Mouse (Mus musculus) c-Kit-positive CD71-positive TER-119-positive erythroid progenitor cells, embryonic 14.5 days (primary cell): ENCODE data around the gene Uchl5.

Experiments
- DNase-seq: peaks from one replicate; pipeline ENCODE4 v3.0.0-alpha.2; 2013; ENCODE audit warnings: low spot score

Uchl5 gene

GRCm38 (mm10) chr1:143803537-143803936 is 26.5 kb downstream of the Uchl5 start:
- DNase-seq = peak; percentile 59

DNA sequence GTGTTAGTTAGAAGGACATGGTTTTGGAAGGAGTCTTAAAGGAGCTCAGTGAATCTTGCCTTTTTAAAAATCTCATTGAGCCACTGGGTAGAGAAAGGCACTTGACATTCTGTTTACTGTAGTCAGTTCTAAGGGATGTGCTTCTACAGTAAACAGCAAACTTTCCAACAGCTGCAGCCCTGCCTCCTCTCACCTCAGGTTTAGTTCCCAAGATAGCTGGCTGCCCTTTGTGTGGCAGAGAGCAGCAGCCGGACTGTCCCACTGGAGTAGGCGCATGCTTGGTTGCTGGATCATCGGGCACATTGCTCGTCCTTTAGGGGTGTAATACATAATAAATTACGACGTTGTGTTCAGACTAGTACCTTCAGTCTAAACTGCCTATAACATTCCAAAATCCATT is 32.0 kb downstream of the Uchl5 start:
- no peak for DNase-seq

DNA sequence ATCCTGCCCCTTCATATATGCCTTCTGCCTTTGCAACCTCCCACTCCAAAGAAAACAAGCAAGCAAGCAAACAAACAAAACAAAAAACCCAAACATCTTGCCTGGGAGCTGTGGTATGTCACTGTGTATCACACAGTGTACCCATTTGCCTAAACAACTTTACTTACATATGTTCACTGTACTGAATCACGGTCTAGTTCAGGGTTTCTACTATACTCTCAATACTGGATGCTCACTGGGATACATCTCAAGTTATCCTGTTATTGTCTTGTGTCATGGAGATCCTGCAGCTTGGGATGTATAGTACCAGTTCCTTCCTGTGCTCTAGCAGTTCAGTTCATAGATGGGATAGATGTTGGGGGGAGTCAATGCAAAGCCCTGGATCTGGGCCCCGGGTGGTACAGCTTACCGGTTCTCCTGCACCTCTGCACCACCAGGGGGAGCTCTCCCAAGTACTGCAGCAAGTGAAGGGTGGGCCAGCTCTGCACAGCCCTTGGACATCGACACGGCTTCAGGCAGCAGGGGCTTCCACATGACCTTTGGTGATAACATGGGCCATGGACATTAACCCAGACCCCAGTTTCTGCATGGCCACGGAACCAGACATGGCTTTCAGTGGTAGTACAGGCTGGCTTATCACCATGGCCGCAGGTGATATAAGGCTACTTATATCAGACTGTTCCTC is 36.7 kb downstream of the Uchl5 start:
- peak; percentile 57 for DNase-seq

DNA sequence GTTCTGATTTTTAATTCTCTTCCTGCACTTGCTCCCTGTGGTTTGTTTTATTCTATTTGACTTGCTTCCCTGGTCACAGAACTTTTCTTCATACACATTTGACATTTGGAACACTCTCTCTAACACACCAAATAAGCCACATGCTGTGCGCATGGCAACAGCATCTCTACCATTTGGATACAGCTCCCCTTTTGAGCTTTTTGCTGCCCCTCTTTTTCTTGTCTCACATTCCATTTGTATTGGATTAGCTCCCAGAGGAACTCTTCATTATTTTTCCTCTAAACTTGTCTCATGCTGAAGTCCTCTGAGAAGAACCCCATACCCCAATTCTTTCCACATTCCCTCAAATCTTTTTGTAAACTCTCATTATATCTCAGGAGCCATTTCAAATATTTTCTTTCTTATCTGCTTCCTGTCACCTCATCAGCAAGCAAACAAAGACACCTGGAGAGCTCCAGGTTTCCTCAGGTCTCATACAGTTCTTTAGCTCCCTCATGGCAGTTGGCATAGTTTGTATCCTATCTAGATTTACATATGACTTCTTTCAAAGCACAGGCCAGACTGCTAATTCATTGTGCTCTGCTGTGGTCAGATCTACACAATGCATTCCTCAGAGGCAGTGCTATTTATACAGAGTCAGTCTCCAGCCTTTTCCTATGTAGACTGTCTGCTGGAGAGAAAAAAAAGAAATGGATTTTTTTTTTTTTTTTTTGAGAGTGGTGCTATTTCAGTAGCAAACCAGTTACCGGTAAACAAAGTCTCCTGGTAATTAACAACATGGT is 43.2 kb downstream of the Uchl5 start:
- no peak for DNase-seq

GRCm38 (mm10) chr1:143822677-143823076 is 45.6 kb downstream of the Uchl5 start:
- no peak for DNase-seq

DNA sequence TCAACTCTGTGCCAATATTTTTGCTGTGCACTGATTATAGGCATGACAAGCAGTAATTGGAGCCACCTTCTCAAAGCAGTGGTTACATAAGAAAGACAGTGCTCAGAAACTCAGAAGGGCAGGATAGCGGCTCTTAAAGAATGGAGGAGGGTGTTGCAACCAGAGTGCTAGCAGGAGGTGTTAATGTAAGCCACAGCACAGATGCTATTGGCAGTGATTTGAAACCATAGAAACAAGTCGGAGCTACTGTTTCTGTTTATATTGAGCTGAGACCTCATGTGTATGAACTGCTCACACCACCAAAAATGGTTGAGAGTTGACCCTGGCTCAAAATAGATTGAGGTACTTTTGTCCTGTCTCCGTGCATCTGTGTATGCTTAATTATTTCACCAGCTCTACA is 53.6 kb downstream of the Uchl5 start:
- no peak for DNase-seq

GRCm38 (mm10) chr1:143836363-143837182 is 59.5 kb downstream of the Uchl5 start:
- no peak for DNase-seq

- no peak for DNase-seq
Measured at GRCm38 (mm10) chr1:143837681-143838080, 60.6 kb downstream of the Uchl5 start.

DNA sequence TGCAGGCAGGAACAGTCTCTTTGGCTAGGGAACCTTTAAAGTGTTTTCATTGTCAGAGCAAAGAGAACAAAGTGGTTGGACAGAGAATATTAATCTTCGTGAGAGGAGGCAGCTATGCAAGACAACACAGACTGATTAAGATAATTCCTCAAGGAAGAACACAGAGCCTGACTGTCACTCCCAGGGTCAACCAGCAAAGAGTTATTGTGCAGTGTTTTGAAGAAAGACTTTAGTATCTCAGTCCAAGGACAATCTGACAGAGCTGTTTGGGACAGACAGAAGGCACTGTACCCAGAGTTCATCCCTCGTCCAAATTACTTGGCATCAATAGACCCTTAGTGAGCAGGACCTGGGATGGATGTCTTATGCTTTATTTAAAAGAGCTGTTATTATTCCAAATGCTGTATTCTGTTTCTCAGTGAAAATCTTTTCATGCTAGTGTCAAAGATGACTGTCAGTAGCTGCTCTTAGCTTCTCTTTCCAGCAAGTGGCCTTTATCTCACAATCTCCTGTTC is 61.9 kb downstream of the Uchl5 start:
- no peak for DNase-seq

DNA sequence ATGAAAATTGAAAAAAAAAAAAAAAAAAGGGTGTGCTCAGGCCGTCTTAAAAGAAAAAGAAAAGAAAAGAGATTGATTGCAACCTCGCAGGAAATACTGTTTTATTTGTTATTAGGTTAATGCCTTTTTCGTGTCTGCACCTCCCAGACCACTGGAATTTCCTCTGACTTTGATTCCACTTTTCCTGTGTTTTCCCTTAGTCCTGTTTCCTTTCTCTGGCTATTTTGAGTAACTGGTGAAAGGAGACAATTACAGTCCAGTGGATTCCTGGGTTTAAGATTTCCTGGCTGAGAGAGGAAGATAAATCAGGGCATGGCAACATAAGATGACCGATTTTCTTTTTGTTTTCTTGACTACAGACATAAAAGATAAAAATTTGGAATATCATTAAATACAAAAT is 75.3 kb downstream of the Uchl5 start:
- no peak for DNase-seq

DNA sequence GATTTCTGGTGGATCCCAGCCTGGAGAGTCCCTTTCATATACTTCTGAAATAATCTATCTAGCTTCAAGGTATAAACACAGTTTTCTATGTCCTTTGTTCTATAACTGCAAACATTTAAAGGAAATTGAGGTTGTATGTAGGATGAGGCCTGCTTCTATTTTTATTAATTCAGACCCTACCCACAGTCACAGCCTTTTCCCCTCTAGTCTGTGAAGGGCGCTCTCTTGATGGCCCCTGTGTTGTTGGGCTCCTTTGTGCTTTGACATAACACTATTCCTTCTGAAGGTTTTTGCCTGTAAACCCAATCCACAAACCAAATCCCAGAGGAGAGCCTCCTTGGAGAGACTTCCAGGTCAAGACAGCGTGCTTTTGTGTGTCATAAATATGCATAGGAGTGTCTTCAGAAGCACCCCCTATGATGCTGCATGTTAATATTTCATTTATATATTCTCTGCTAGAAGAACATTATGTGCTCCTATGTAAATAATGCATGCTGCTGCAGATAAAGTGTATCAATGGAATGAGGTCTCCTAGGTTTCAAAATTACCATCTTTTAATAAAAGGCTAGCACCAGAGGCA is 75.8 kb downstream of the Uchl5 start:
- no peak for DNase-seq

DNA sequence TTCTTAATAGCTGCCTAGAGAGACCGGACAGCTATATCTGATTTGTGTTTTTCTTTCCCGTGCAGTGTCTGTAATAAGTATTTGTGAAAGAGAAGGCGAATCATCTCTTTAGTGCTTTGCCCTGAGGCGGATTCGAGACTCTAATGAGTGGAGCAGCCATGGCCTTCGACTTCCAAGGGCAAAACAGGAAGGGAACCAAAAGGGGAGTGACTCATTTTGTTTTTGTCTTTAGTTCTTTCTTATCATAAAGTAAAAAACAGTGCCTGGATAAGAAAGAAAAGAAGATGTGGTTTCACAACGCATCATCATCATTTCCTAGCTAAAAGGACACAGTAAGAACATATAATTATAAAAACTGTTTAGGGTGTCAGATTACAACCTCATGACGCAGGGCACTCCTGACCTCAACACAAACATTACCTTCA is 76.6 kb downstream of the Uchl5 start:
- DNase-seq = no peak

DNA sequence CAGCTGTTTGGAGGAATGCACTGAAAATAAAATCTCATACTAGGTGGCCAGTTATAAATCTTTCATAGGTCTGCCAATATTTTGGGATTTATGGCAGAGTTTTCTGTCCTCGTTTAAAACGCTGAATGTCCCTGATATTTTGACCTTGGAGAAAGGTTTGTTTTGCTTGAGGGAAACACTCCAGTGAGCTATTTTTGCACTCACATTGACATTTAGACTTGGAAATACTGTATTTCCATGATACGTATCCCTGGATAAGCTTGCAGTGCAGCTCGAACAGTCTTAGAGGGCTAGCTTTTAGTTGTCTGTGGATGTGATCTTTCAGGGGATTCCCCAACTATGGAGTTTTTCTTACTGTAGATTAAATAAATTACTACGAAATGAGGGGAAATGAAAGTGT is 78.6 kb downstream of the Uchl5 start:
- DNase-seq = no peak
